Mouse (Mus musculus) kidney, embryonic 16.5 days (tissue): ENCODE data around the gene Ddx19a. TPM values are rescaled to one million over a fixed set of nuclear protein-coding genes. Genes with fewer than 3 reads are reported as not detected.

Experiments
- ATAC-seq: fragments of 200-750 bp; cut with Nextera tagmentation; 2 replicates; pipeline ENCODE4 v1.8.0; 2017; ENCODE audit warnings: moderate TSS enrichment; ENCODE audit not compliant: low FRiP score, low TSS enrichment
- H3K27ac ChIP-seq: fragments of 300-500 bp; sonication (generic); 2 replicates; pipeline ENCODE4 v1.5.1; 2014; ENCODE audit warnings: low read length
- H3K27me3 ChIP-seq: fragments of 300-500 bp; sonication (generic); 2 replicates; pipeline ENCODE4 v1.6.1; 2014; ENCODE audit warnings: low read length, control low read depth, mixed read lengths; ENCODE audit not compliant: insufficient read depth
- H3K36me3 ChIP-seq: fragments of 300-500 bp; sonication (generic); 2 replicates; pipeline ENCODE4 v1.6.1; 2014; ENCODE audit warnings: low read length, control low read depth, mixed read lengths; ENCODE audit not compliant: insufficient read depth
- H3K4me1 ChIP-seq: fragments of 300-500 bp; sonication (generic); 2 replicates; pipeline ENCODE4 v1.6.1; 2014; ENCODE audit warnings: low read length, control low read depth, mixed read lengths; ENCODE audit not compliant: insufficient read depth
- H3K4me2 ChIP-seq: fragments of 300-500 bp; sonication (generic); replicated peaks from 2 replicates; pipeline ENCODE4 v1.6.1; 2014; ENCODE audit warnings: low read depth, low read length
- H3K4me3 ChIP-seq: fragments of 300-500 bp; sonication (generic); 2 replicates; pipeline ENCODE4 v1.5.1; 2014; ENCODE audit warnings: mild to moderate bottlenecking, low read length
- H3K9ac ChIP-seq: fragments of 300-500 bp; sonication (generic); replicated peaks from 2 replicates; pipeline ENCODE4 v1.6.1; 2014; ENCODE audit warnings: low read length
- H3K9me3 ChIP-seq: fragments of 300-500 bp; sonication (generic); 2 replicates; pipeline ENCODE4 v1.6.1; 2016; ENCODE audit warnings: low read length, control low read depth
- WGBS: fragments of 180-500 bp; shearing (Covaris S2); extraction: QIAGEN DNeasy Blood & Tissue Kit; methylation state at CpG from one replicate; pipeline ENCODE4 v1.1.7; 2014; 5-methylcytosine and 5-hydroxymethylcytosine counted together
- polyA plus RNA-seq: library from polyadenylated mRNA; unstranded; fragments of >200 nt; fragmentation: Nextera tagmentation; extraction: Ambion mirVana; gene quantifications from 2 replicates; pipeline ENCODE4 v1.2.1, GENCODE M21; 2015

Ddx19a gene
- polyA plus RNA-seq: 15.0 and 15.1 TPM in 2 replicates

DNA sequence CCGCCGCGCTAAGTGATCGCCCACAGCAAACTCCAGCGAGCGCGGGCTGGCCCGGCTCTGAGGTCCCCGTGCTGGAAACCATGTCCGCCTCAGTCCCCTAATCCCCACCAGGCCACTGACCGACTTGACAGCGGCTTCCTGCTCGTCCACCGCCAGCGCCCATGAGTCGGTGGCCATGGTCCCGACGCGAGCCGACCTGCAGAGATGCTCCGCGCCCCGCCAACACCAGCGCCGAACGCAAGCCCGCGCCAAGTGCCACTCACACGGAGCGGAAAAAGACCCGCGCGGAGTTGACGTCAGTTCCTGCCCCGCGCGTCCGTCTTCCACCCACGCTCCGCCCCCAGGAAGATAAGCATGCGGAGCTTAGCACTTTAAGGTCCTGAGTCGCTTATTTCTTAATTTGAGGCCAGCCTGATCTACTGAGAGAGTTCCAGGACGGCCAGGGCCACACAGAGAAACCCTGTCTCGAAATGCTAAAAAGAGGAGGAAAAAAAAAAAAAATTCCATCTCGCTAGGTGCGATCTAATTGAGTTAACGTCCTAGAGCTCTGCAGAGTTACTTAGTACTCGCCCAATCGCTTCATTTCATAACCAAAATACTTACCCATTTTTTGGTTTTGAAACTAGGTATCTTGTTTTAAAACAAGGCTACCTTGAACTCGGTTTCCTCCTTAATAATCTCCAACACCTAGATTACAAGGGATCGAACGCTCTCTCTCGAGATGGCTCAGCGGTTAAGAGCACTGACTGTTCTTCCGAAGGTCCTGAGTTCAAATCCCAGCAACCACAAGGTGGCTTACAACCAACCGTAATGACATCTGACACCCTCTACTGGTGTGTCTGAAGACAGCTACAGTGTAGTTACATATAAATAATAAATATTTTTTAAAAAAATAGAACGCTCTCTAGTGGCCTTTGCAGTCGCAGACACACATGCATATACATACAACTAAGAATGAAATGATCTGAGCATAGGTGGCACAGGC, at the start of gene Ddx19a:
Gene Ddx19a, minus strand, starts transcription at position 254 of the 985 bp plus-strand sequence.
- 3% methylated on average over 58 of the region's 58 CpGs for WGBS
- H3K9me3 ChIP-seq: no peaks in the 10 kb centered on the region
- peak; percentile 96 for ATAC-seq
- peaks cover 9% of the 10 kb centered on the region for H3K4me1 ChIP-seq
- H3K36me3 ChIP-seq: no peaks in the 10 kb centered on the region
- H3K9ac ChIP-seq: peak within 1 kb of the TSS; percentile 84
- H3K27ac ChIP-seq: peak within 1 kb of the TSS; percentile 87
- peak within 1 kb of the TSS; percentile 95 for H3K4me3 ChIP-seq
- H3K27me3 ChIP-seq: no peaks in the 10 kb centered on the region
- H3K4me2 ChIP-seq: peak within 1 kb of the TSS; percentile 80

DNA sequence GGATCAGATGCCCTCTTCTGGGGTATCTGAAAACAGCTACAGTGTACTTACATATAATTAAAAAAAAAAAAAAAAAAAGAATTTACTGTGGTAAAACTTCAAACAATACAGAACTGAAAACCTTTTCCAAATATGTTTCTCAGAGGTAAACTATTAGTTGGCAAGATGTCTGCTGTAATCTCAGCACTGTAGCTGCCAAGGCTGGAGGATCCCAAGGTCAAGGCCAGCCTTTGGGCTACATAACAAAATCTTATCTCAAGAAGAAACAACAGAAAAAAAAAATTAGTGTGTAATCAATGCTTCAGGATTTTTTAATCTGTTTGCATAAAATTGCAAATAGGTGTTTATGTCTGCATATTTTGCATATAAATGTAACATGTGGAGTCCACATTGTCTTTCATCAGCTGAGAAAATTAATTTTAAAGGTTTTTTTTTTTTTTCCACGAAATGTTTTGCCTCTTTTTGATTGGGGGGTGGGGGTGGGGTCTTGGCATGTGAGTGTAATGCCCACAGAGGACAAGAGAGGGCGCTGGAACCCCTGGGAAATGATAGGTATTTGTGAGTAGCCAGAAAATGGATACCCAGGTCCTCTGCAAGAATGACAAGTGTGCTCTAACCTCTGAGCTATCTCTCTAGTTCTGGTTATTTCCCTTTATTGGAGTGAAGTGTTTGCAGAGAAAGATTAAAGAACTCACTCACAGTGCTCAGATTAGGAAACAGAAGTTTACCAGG, 46.6 kb upstream of the Ddx19a start:
- ATAC-seq: no peak
- Histone ChIP-seq H3K9ac (no peak overlapping the region), H3K27me3 (no peaks in the 10 kb centered on the region), H3K36me3 (peaks cover 93% of the 10 kb centered on the region), H3K9me3 (no peaks in the 10 kb centered on the region), H3K4me3 (no peak overlapping the region), H3K4me2 (no peak overlapping the region), H3K4me1 (no peaks in the 10 kb centered on the region), H3K27ac (no peak overlapping the region)
- WGBS: 53% methylated on average over 2 of the region's 2 CpGs

DNA sequence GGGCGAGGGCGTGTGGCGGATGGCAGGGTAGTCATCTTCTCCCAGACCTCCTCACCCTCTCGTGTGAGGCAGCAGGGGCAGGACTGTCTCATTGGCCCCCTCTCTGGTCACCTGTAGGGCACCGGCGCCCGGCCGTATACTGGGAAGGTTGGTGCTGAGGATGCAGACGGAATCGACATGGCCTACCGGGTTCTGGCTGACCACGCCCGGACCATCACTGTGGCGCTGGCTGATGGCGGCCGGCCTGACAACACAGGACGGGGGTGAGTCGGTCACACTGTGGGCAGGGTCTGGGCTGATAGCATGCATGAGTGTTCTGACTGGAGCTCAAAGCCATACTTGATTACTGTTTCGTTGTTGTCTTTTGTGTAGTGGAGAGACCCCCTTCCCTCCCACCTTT, 44.9 kb upstream of the Ddx19a start:
- no peak; the same call in 1 of the 2 replicates for ATAC-seq
- Histone ChIP-seq H3K4me3 (no peak overlapping the region), H3K9ac (no peak overlapping the region), H3K27ac (no peak overlapping the region), H3K36me3 (peaks cover 91% of the 10 kb centered on the region), H3K4me1 (no peaks in the 10 kb centered on the region), H3K9me3 (no peaks in the 10 kb centered on the region), H3K27me3 (no peaks in the 10 kb centered on the region), H3K4me2 (no peak overlapping the region)
- 94% methylated on average over 19 of the region's 19 CpGs for WGBS

DNA sequence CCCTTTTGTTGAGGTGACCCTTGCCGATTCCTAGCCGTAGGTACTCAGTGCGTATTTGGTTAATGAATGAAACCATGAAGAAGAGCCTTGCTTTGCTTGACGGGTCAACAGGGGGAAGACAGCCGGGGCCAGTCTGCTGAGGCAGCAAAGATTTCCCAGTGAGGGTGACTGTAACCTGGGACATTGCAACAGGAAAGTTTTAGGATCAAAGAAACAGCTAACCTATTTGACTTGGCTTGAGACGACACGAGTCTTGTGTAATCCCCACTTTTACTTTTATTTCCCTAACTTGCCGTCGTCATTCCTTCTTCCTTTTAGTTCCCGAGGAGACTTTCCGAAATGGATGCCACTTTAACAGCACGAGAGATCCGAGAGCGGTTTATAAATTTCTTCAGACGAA, 39.0 kb upstream of the Ddx19a start:
- H3K27me3 ChIP-seq: 0 out of 2 replicates have a peak, but pooled peaks cover 2% of the 10 kb centered on the region
- H3K9ac ChIP-seq: no peak overlapping the region
- peaks cover 44% of the 10 kb centered on the region for H3K36me3 ChIP-seq
- H3K4me3 ChIP-seq: no peak overlapping the region
- no peak for ATAC-seq
- H3K4me1 ChIP-seq: peaks cover 15% of the 10 kb centered on the region
- H3K9me3 ChIP-seq: no peaks in the 10 kb centered on the region
- H3K4me2 ChIP-seq: no peak overlapping the region
- 91% methylated on average over 15 of the region's 15 CpGs for WGBS
- no peak overlapping the region for H3K27ac ChIP-seq

DNA sequence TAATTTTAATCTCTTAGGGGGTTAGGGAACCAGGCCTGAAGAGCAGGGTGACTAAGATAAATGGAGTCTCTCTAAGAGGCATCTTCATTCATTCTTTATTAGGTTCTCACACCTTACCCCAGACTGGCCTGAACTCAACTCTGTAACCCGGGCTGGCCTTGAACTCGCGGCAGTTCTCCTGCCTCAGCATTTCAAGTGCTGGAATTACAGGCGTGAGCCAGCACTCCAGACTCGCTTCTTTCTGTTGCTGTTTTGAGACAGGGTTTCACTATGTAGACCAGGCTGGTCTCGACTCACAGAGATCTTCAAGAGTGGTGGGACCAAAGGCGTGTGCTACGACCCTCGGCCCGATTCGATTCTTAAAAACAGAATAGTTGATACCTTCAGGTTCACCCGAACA, 36.7 kb upstream of the Ddx19a start:
- peak overlapping the region; percentile 70 for H3K4me3 ChIP-seq
- H3K27me3 ChIP-seq: 0 out of 2 replicates have a peak, but pooled peaks cover 4% of the 10 kb centered on the region
- peaks cover 15% of the 10 kb centered on the region for H3K4me1 ChIP-seq
- WGBS: 17% methylated on average over 12 of the region's 12 CpGs
- H3K27ac ChIP-seq: peak overlapping the region; percentile 66
- peaks cover 25% of the 10 kb centered on the region for H3K36me3 ChIP-seq
- no peaks in the 10 kb centered on the region for H3K9me3 ChIP-seq
- peak overlapping the region; percentile 72 for H3K4me2 ChIP-seq
- no peak for ATAC-seq
- peak overlapping the region; percentile 73 for H3K9ac ChIP-seq

DNA sequence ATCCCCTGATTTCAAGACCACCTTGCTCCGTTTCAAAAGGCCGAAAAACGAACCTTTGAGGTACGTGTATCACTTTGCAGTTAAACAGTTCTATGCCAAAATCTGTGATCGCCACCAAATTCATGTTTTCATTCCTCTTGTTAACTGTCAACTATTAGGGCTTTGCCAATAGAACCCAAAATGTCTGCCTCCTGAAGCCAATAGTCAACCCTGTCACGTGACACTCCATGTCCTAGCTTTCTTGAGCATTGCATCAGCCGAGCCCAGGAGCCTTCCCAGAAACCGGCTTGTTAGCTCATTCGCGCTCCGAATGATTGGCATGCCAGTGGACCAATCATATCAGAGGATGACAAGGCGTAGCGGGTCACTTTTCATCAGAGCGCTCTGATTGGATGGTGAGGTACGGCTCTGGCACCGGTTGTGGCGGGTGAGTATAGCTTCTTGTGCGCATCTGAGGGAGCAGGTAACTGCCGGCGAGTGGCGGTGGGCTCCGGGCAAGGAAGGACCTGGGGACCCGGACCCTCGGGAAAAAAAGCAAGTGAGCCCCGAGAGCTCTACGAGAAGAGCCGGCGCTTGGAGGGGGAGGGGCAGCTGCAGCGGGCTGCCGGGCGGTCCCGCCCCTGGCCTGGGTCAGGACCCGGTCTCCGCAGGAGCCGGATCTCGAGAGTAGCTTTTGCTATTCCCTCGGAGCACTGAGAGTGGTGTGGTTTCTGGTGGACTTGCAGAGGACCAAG, 36.0 kb upstream of the Ddx19a start:
- Histone ChIP-seq H3K27me3 (0 out of 2 replicates have a peak, but pooled peaks cover 4% of the 10 kb centered on the region), H3K4me3 (peak overlapping the region; percentile 70), H3K9me3 (no peaks in the 10 kb centered on the region), H3K36me3 (peaks cover 19% of the 10 kb centered on the region), H3K27ac (peak overlapping the region; percentile 66), H3K9ac (peak overlapping the region; percentile 73), H3K4me1 (peaks cover 15% of the 10 kb centered on the region), H3K4me2 (peak overlapping the region; percentile 72)
- 5% methylated on average over 37 of the region's 37 CpGs for WGBS
- peak; percentile 99 for ATAC-seq

GRCm38 (mm10) chr8:111032916-111033315, 35.3 kb upstream of the Ddx19a start, which contains the start of gene Aars:
Aars (plus strand) TSS chr8:111033144.
- peaks cover 15% of the 10 kb centered on the region for H3K4me1 ChIP-seq
- H3K9ac ChIP-seq: peak within 1 kb of the TSS; percentile 73
- peak within 1 kb of the TSS; percentile 66 for H3K27ac ChIP-seq
- no peaks in the 10 kb centered on the region for H3K9me3 ChIP-seq
- ATAC-seq: no peak
- peak within 1 kb of the TSS; percentile 72 for H3K4me2 ChIP-seq
- 0 out of 2 replicates have a peak, but pooled peaks cover 4% of the 10 kb centered on the region for H3K27me3 ChIP-seq
- H3K36me3 ChIP-seq: peaks cover 13% of the 10 kb centered on the region
- peak within 1 kb of the TSS; percentile 70 for H3K4me3 ChIP-seq
- WGBS: 95% methylated on average over 7 of the region's 7 CpGs

GRCm38 (mm10) chr8:111031572-111031971, 34.0 kb upstream of the Ddx19a start, which contains the start of gene Ddx19b:
Ddx19b (minus strand) TSS chr8:111031751.
- peaks cover 3% of the 10 kb centered on the region; the same call in 1 of the 2 replicates for H3K36me3 ChIP-seq
- H3K4me3 ChIP-seq: no peak within 1 kb of the TSS
- 0 out of 2 replicates have a peak, but pooled peaks cover 4% of the 10 kb centered on the region for H3K27me3 ChIP-seq
- peaks cover 15% of the 10 kb centered on the region for H3K4me1 ChIP-seq
- no peaks in the 10 kb centered on the region for H3K9me3 ChIP-seq
- no peak for ATAC-seq
- 94% methylated on average over 19 of the region's 19 CpGs for WGBS
- H3K4me2 ChIP-seq: no peak within 1 kb of the TSS
- H3K27ac ChIP-seq: no peak within 1 kb of the TSS
- H3K9ac ChIP-seq: no peak within 1 kb of the TSS

DNA sequence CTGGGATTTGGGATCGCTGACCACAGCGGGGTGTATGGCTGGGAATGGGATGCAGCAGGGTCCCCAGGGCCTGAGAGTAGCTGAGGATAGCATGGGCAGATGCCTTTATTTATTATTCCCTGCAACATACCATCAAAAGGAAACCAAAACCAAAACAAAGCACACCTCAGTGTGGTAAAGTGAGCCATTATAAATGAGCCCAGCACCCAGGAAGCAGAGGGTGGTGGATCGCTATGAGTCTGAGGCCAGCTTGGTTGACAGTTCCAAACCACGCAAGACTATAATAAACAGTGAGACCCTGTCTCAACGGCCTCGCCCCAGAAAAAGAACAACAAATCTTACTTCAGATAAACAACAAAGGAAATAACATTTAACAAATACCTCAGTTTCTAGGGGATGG, 32.4 kb upstream of the Ddx19a start:
- H3K27me3 ChIP-seq: 0 out of 2 replicates have a peak, but pooled peaks cover 4% of the 10 kb centered on the region
- no peaks in the 10 kb centered on the region for H3K9me3 ChIP-seq
- no peak overlapping the region for H3K4me3 ChIP-seq
- no peaks in the 10 kb centered on the region for H3K36me3 ChIP-seq
- peaks cover 8% of the 10 kb centered on the region for H3K4me1 ChIP-seq
- ATAC-seq: no peak
- no peak overlapping the region for H3K27ac ChIP-seq
- H3K4me2 ChIP-seq: no peak overlapping the region
- no peak overlapping the region for H3K9ac ChIP-seq
- 81% methylated on average over 6 of the region's 6 CpGs for WGBS
